Mouse (Mus musculus): ENCODE results near the gene Dbn1. TPM values are rescaled to one million over a fixed set of nuclear protein-coding genes. Genes with fewer than 3 reads are reported as not detected.
"Not testable (repeated sequence)": the region's sequence is repeated elsewhere in the genome, so short reads cannot be mapped to it uniquely, and the experiment has no call there.

Dbn1 gene
- polyA plus RNA-seq, 1 experiment from 2014 or later, result 231 TPM

DNA sequence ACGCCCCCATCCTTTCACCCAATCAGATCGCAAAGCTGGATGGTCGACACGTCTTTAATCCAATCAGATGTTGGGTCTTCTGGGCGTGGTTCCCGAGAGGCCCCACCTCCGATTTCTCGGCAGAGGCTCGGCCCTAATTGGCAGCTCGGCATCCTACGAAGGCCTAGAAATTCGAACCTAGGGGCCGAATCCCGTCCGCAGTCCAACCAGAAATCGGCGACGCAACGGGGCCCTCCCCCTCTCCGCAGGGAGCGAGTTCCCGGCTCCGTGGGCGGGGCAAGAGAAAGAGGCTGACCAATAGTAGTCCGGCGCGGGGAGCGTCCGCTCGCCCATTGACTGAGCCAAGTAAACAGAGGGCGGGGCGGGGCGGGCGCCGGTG lies 43.0 kb downstream of the Dbn1 start, which contains the start of gene Grk6:
TSS of gene Grk6 (plus strand) at position 136 of the 379 bp plus-strand sequence.
- no peaks in the 10 kb centered on the region for H3K27me3 ChIP-seq (ENCODE audit: control insufficient read depth, insufficient read depth, low read length)
- no peaks in the 10 kb centered on the region; the same call in 1 of the 2 replicates for H3K36me3 ChIP-seq (replicated peaks; ENCODE audit: control insufficient read depth, insufficient read depth, low read depth, low read length)
- H3K9ac ChIP-seq (replicated peaks; ENCODE audit: low read length), result peak within 1 kb of the TSS; percentile 96
- DNase-seq (ENCODE audit: low spot score), result peak; percentile 100
- WGBS, result under 1% methylated on average over 27 of the region's 35 CpGs
- H3K4me2 ChIP-seq (ENCODE audit: low read depth, low read length), result peak within 1 kb of the TSS; percentile 79
- peak within 1 kb of the TSS; percentile 94 for H3K27ac ChIP-seq (replicated peaks; ENCODE audit: low read depth, low read length)
- peak; percentile 95 for ATAC-seq (replicated peaks; ENCODE audit: insufficient number of reproducible peaks, low FRiP score, low TSS enrichment, low read depth)
- peaks cover 10% of the 10 kb centered on the region for H3K4me1 ChIP-seq (ENCODE audit: control insufficient read depth, insufficient read depth, low read length)
- peak within 1 kb of the TSS; percentile 87 for H3K4me3 ChIP-seq (ENCODE audit: low read depth, low read length)
- H3K9me3 ChIP-seq (replicated peaks; ENCODE audit: control insufficient read depth, low read length), result no peaks in the 10 kb centered on the region

DNA sequence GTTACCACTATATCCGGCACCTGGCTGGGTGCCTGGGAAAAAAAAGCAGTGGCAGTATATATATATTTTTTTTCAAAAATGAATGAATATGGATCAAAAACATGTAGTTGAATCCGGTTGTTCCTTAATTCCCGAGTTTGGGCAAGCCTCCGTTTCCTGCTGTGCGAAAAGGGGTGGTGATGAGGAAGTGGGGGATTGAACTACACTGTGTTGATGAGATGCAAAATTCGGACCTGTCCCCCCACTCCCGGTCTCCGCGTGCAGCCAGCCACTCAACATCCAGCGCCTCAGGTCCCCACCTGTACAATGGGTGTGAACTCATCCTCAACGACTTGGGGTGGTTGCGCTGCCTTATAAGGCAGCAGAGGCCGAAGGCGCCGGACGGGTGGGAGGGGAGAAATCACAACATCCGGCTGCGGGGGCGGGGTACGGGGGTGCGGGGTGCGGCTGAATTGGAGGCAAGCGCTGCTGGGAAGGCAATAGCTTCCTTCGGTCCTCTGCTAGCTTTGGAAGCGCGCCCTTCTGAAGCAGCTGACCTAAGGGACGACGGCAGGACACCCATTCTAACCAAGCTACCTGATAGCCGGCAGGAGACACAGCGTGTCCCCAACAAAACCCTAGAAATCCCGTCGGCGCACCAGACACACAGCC lies 43.5 kb downstream of the Dbn1 start:
- Histone ChIP-seq H3K4me3 (ENCODE audit: low read depth, low read length) (peak overlapping the region; percentile 87), H3K4me1 (ENCODE audit: control insufficient read depth, insufficient read depth, low read length) (peaks cover 10% of the 10 kb centered on the region), H3K9ac (replicated peaks; ENCODE audit: low read length) (peak overlapping the region; percentile 62), H3K9me3 (replicated peaks; ENCODE audit: control insufficient read depth, low read length) (no peaks in the 10 kb centered on the region), H3K27ac (replicated peaks; ENCODE audit: low read depth, low read length) (peak overlapping the region; percentile 94), H3K27me3 (ENCODE audit: control insufficient read depth, insufficient read depth, low read length) (no peaks in the 10 kb centered on the region), H3K36me3 (replicated peaks; ENCODE audit: control insufficient read depth, insufficient read depth, low read depth, low read length) (no peaks in the 10 kb centered on the region), H3K4me2 (ENCODE audit: low read depth, low read length) (peak overlapping the region; percentile 48)
- ATAC-seq (replicated peaks; ENCODE audit: insufficient number of reproducible peaks, low FRiP score, low TSS enrichment, low read depth), result peak; percentile 84
- WGBS, result 1% methylated on average over 33 of the region's 33 CpGs
- DNase-seq (ENCODE audit: low spot score), result peak; percentile 83

DNA sequence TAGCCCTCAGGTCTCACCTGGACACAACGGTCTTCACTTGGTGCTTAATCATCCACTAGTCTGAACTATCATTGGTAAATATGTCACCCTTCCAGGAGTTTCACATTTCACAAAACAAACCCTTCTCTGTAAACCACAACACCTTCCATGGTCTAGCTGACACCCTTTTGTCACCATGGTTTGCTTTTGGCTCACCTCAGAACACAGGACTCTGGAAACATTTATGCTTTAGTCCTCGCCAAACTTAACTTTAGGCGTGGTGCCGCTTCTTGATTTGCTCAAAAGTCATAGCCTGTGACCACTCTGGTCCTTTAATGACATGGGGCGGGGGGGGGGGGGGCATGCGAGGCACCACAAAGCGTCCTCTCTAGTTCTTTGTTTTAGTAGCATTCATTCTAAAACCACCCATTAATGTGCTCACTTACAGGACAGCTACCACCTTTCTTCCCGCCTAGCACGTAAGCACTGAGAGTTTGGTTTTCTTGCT lies 44.1 kb downstream of the Dbn1 start:
- peak overlapping the region; percentile 94; the same call in 1 of the 2 replicates for H3K27ac ChIP-seq (replicated peaks; ENCODE audit: low read depth, low read length)
- H3K36me3 ChIP-seq (replicated peaks; ENCODE audit: control insufficient read depth, insufficient read depth, low read depth, low read length), result no peaks in the 10 kb centered on the region
- H3K9ac ChIP-seq (replicated peaks; ENCODE audit: low read length), result peak overlapping the region; percentile 62
- peak overlapping the region; percentile 48 for H3K4me2 ChIP-seq (ENCODE audit: low read depth, low read length)
- peak overlapping the region; percentile 87 for H3K4me3 ChIP-seq (ENCODE audit: low read depth, low read length)
- H3K9me3 ChIP-seq (replicated peaks; ENCODE audit: control insufficient read depth, low read length), result no peaks in the 10 kb centered on the region
- DNase-seq (ENCODE audit: low spot score) (no peak), ATAC-seq (replicated peaks; ENCODE audit: insufficient number of reproducible peaks, low FRiP score, low TSS enrichment, low read depth) (no peak)
- H3K4me1 ChIP-seq (ENCODE audit: control insufficient read depth, insufficient read depth, low read length), result peaks cover 10% of the 10 kb centered on the region
- 42% methylated on average over 9 of the region's 9 CpGs for WGBS
- H3K27me3 ChIP-seq (ENCODE audit: control insufficient read depth, insufficient read depth, low read length), result no peaks in the 10 kb centered on the region

DNA sequence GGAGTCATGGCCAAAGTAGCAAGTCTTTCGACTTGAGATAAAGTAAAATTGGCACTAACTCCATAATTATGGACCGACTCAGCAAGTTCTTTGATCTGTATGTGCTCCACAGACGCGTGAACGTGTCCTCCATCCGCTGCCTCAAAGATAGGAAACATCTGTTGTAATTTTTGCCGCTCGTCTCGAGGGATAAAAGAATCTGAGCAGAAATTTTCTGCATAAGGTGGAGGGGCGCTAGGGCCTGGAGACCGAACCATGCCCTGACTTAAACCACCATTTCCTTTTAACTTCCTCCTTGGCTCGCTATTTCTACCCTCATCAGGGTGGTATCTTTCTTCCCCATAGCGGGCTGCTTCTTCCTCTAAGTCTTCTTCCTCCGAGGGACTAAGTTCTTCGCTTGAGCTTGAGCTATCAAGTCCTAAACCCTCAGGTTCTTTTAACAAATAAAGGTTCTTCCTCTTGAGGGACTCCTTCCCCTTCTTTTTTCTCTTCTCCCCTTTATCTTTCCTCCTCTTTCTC lies 50.7 kb downstream of the Dbn1 start:
- DNase-seq (ENCODE audit: low spot score); H3K9ac ChIP-seq (replicated peaks; ENCODE audit: low read length); H3K9me3 ChIP-seq (replicated peaks; ENCODE audit: control insufficient read depth, low read length); ATAC-seq (replicated peaks; ENCODE audit: insufficient number of reproducible peaks, low FRiP score, low TSS enrichment, low read depth); H3K4me1 ChIP-seq (ENCODE audit: control insufficient read depth, insufficient read depth, low read length); H3K36me3 ChIP-seq (replicated peaks; ENCODE audit: control insufficient read depth, insufficient read depth, low read depth, low read length); H3K27ac ChIP-seq (replicated peaks; ENCODE audit: low read depth, low read length); H3K4me2 ChIP-seq (ENCODE audit: low read depth, low read length); H3K27me3 ChIP-seq (ENCODE audit: control insufficient read depth, insufficient read depth, low read length); H3K4me3 ChIP-seq (ENCODE audit: low read depth, low read length): not testable (repeated sequence)
- WGBS, result 50% methylated on average over 14 of the region's 15 CpGs

DNA sequence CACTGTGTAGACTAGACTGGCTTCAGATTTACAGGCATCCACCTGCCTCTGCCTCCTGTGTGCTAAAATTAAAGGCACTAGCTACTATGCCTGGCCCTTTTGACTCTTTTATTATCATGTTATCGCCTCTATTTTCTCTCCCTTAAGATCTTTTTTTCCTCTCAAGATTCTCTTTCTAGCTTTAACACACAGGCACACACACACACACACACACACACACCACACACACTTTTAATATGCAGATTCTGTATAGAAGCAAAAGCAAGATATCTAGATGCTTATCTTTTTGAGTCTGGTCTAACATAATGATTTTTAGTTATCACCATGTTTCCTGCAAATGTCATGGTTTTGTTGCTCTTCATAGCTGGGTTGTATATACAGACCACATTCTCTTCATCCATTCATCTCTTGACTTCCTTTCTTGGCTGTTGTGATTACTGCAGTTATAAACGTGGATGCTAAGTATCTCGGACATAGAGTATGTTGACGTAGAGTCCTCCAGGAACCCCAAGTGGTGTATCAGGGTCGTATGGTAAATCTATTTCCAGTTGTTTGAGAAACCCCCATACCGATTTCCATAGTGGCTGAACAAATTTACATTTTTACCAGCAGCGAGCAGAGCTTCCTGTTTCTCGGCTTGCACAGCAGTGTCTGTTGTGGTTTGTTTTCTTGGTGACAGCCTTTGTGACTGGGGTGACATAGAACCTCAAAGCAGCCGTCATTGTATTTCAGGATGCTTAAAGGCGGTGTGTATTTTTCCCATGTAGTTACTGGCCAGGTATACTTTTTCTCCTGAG lies 55.8 kb downstream of the Dbn1 start:
- no peaks in the 10 kb centered on the region for H3K9me3 ChIP-seq (replicated peaks; ENCODE audit: control insufficient read depth, low read length)
- H3K9ac ChIP-seq (replicated peaks; ENCODE audit: low read length), result no peak overlapping the region
- H3K4me1 ChIP-seq (ENCODE audit: control insufficient read depth, insufficient read depth, low read length), result no peaks in the 10 kb centered on the region
- no peak for ATAC-seq (replicated peaks; ENCODE audit: insufficient number of reproducible peaks, low FRiP score, low TSS enrichment, low read depth)
- no peaks in the 10 kb centered on the region for H3K36me3 ChIP-seq (replicated peaks; ENCODE audit: control insufficient read depth, insufficient read depth, low read depth, low read length)
- H3K4me2 ChIP-seq (ENCODE audit: low read depth, low read length), result no peak overlapping the region
- no peak for DNase-seq (ENCODE audit: low spot score)
- WGBS, result 77% methylated on average over 10 of the region's 10 CpGs
- no peak overlapping the region for H3K4me3 ChIP-seq (ENCODE audit: low read depth, low read length)
- no peaks in the 10 kb centered on the region for H3K27me3 ChIP-seq (ENCODE audit: control insufficient read depth, insufficient read depth, low read length)
- no peak overlapping the region for H3K27ac ChIP-seq (replicated peaks; ENCODE audit: low read depth, low read length)

DNA sequence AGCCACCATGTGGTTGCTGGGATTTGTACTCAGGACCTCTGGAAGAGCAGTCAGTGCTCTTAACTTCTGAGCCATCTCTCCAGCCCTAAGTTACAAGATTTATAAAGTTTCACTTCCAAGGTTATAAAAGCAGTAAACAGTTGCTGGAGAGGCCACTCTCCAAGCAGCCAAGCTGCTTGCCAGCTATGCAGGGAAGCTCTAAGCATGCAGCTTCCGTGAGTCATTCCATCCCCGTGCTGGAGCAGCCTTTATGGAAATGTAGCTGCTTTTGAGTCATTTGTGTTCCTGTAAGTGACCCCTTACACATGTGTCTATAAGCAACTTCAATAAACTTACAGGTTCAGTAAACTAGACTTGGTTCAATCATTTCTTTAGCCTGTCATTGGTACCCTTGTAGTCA lies 57.3 kb downstream of the Dbn1 start:
- Histone ChIP-seq H3K27ac (replicated peaks; ENCODE audit: low read depth, low read length) (no peak overlapping the region), H3K4me3 (ENCODE audit: low read depth, low read length) (no peak overlapping the region), H3K9me3 (replicated peaks; ENCODE audit: control insufficient read depth, low read length) (no peaks in the 10 kb centered on the region), H3K4me1 (ENCODE audit: control insufficient read depth, insufficient read depth, low read length) (no peaks in the 10 kb centered on the region), H3K9ac (replicated peaks; ENCODE audit: low read length) (no peak overlapping the region), H3K4me2 (ENCODE audit: low read depth, low read length) (no peak overlapping the region), H3K27me3 (ENCODE audit: control insufficient read depth, insufficient read depth, low read length) (no peaks in the 10 kb centered on the region), H3K36me3 (replicated peaks; ENCODE audit: control insufficient read depth, insufficient read depth, low read depth, low read length) (no peaks in the 10 kb centered on the region)
- ATAC-seq (replicated peaks; ENCODE audit: insufficient number of reproducible peaks, low FRiP score, low TSS enrichment, low read depth) (no peak), DNase-seq (ENCODE audit: low spot score) (no peak)
- 84% methylated on average over 2 of the region's 2 CpGs for WGBS

DNA sequence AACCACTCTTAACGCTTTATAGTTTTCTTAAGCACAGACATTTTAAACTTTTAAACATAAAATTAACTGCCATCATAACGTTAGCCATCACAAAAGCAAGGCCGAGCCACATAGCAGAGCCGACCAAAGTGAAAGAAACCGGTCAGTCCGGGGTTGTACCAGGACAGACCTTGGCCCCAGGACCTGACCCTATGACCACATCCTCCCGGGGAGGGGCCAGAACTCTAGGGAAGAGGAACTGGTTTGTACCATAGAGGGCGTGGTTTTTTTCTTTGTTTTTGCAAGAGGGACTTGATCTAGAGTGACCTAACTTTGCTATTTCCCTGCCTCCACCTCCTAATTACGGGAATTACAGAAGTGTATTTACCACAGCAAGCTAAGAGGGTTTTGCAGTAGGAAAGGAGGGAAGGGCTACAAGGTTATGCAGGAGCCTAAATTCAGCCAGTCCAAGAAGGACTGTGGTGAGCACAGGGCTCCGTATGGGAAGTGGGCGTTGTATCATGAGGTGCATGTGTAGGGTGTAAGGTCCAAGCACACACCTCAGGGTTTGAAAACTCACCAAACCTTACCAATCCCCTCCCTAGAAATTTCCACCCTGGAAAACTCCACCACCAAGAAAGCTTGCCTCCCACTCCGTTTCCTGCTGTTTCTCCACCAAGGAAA lies 58.6 kb downstream of the Dbn1 start:
- ATAC-seq (replicated peaks; ENCODE audit: insufficient number of reproducible peaks, low FRiP score, low TSS enrichment, low read depth) (no peak), DNase-seq (ENCODE audit: low spot score) (no peak)
- no peak overlapping the region for H3K27ac ChIP-seq (replicated peaks; ENCODE audit: low read depth, low read length)
- H3K4me3 ChIP-seq (ENCODE audit: low read depth, low read length), result no peak overlapping the region
- 59% methylated on average over 12 of the region's 12 CpGs for WGBS
- H3K36me3 ChIP-seq (replicated peaks; ENCODE audit: control insufficient read depth, insufficient read depth, low read depth, low read length), result no peaks in the 10 kb centered on the region
- no peaks in the 10 kb centered on the region for H3K9me3 ChIP-seq (replicated peaks; ENCODE audit: control insufficient read depth, low read length)
- H3K4me2 ChIP-seq (ENCODE audit: low read depth, low read length), result no peak overlapping the region
- no peaks in the 10 kb centered on the region for H3K4me1 ChIP-seq (ENCODE audit: control insufficient read depth, insufficient read depth, low read length)
- H3K9ac ChIP-seq (replicated peaks; ENCODE audit: low read length), result no peak overlapping the region
- H3K27me3 ChIP-seq (ENCODE audit: control insufficient read depth, insufficient read depth, low read length), result no peaks in the 10 kb centered on the region

All from embryonic facial prominence, embryonic 11.5 days (tissue).